Mouse (Mus musculus): ENCODE measurements around the gene Hk1.

Hk1 gene

DNA sequence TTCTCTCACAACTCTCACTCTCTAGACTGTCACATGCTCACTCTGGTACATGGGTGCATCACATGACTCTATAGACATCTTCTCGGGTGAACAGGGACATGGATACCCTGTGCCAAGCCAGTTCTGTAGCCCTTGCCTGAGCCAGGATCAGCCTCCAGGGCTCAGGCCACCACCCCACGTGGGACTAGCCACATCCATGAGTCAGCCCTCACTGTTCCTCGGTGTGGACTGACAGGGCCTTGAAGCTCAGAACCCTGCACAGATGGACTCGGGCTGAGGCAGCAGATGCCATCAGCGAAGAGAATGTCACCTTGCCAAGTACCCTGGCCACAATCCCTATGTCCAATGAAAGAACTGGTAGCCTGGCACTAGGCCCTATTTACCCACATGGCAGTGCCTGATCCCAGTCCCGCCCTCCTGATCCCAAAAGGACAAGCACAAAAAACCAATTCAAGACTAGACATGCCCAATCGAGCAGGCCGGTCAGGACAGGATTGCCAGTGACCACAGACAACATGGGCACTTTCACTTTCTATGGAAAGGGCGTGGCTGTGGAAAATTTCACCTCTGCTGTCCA is 59.2 kb downstream of the Hk1 start:
- no peak for DNase-seq (ENCODE audit: low spot score)

- DNase-seq (ENCODE audit: low spot score): no peak
Observed at GRCm38 (mm10) chr10:62319154-62319553, 60.6 kb downstream of the Hk1 start.

GRCm38 (mm10) chr10:62316467-62316866 is 63.2 kb downstream of the Hk1 start:
- no peak for DNase-seq (ENCODE audit: low spot score)

GRCm38 (mm10) chr10:62313885-62314424 is 65.8 kb downstream of the Hk1 start:
- no peak for DNase-seq (ENCODE audit: low spot score)

GRCm38 (mm10) chr10:62313140-62313539 is 66.6 kb downstream of the Hk1 start:
- DNase-seq (ENCODE audit: low spot score): no peak

GRCm38 (mm10) chr10:62311464-62311863 is 68.2 kb downstream of the Hk1 start:
- no peak for DNase-seq (ENCODE audit: low spot score)

- no peak for DNase-seq (ENCODE audit: low spot score)
Observed at GRCm38 (mm10) chr10:62310259-62311039, 69.3 kb downstream of the Hk1 start.

DNA sequence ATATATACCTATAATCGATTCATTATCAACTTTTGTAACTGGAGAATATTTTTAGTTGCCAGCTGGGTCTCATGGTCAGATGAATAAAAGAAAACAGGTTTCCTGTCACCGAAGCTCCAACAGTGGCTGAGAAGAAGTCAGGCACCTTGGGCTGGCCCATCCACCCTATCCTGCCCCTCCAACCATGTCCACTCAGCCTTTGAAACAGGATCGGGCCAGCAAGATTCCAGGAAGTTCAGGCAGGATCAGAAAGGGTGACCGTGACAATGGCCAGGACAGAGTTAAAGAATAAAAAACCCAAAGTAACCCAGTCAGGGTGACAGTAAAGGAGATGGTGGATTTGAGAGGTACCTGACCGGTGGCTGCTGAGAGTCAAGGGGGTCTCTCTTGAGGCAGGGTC is 70.1 kb downstream of the Hk1 start:
- no peak for DNase-seq (ENCODE audit: low spot score)

DNA sequence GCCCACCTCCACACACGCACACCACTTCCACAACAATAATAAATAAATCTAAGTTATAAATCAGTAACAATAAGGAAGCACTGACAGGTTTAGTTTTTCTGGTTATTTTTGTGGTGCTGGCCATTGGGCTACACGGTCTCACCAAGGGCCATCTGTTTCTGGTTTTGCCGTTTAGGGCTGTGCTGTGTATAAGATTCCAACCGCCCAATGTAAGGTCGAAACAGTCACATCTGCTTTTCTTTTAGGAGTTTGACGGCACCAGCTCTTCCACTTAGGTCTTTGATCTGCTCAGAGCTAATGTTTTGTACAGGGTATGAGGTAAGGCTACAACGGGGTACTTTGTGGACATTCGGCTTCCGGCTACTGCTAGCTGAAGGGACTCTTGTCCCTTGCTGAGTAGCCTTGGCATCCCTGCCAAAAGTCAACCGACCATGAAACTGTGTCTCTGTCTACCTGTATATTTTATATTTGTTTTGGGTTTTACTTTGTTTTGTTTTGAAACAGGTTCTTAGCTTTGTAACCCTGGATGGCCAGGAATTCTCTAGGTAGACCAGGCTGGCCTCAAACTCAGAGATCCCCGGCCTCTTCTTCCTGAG is 70.7 kb downstream of the Hk1 start:
- DNase-seq (ENCODE audit: low spot score): no peak

- no peak for DNase-seq (ENCODE audit: low spot score)
Observed at GRCm38 (mm10) chr10:62306483-62306882, 73.2 kb downstream of the Hk1 start.

DNA sequence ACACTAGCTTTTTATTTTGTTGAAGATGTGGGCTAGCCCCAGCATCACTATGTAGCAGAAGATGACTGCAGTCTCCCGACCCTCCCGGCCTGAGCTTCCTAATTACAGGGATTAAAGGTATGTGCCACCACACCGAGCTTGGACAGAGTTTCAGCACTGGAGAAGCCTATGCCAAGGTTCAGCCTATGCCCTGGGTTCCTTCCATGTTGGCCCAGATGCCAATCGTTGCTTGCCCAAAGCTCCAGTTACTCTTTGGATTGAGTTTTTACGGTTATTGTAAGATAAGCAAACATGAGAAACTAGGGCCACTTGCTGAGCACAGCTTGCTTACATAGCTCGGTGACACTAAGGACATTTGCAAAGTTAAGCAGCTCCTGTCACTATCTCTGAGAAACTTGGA is 74.6 kb downstream of the Hk1 start:
- no peak for DNase-seq (ENCODE audit: low spot score)

DNA sequence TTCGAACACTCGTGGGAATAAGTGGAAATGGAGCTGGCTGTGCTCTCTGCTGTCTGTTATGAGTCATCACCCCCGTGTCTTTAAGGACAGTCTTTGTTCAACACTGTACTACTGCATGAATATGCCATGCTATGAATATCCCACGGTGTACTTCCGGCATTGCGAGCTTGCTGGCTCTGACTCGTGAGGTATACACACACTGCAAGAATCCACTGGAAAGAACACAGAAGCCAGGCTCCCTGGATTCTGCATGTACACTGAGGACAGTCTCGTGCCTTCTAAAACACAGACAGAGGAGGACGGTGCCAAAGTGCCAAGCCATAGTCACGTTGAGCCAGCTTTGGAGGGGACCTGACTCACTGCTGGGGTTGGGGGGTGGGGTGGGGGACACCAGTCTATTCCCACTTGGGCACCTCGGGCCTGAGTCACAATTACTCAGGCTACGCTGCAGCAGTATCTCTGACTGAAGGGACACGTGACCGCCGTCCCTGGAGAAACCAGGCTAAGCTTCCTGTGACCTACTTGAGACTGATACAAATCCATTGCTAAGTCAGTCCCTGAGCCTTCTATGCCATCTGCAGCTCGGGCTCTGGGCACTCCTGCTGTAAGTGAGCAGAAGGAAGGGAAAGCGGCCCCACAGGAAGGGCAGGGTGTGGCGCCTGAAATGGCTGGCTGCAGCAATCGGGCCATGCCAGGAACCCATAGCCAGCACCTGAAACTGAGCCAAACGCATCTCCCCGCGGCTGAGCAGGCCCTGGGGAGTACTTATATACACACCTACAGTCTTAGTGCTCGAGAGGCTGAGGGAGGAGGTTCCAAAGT is 79.5 kb downstream of the Hk1 start:
- DNase-seq (ENCODE audit: low spot score): no peak

- DNase-seq (ENCODE audit: low spot score): no peak
Observed at GRCm38 (mm10) chr10:62296086-62296872, 83.4 kb downstream of the Hk1 start.

DNA sequence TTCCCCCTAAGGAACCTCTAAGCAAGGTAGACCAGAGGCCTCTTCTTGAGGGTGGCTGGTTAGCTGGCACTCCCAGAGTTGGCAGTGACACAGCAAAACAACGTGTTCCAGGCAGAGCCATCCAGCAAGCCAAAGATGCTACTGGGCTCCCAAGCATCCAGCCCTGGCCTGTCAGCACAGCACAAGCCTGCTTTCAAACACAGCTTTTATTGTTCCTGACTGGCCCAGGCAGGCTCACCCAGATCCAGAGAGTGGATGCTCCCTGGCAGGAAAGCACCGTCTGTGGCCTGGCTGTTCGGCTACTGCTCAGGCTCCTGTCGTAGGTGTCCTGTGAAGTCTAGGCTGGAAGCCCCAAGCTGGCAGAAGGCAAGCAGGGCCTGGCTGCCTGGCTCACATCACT is 85.6 kb downstream of the Hk1 start:
- no peak for DNase-seq (ENCODE audit: low spot score)

DNA sequence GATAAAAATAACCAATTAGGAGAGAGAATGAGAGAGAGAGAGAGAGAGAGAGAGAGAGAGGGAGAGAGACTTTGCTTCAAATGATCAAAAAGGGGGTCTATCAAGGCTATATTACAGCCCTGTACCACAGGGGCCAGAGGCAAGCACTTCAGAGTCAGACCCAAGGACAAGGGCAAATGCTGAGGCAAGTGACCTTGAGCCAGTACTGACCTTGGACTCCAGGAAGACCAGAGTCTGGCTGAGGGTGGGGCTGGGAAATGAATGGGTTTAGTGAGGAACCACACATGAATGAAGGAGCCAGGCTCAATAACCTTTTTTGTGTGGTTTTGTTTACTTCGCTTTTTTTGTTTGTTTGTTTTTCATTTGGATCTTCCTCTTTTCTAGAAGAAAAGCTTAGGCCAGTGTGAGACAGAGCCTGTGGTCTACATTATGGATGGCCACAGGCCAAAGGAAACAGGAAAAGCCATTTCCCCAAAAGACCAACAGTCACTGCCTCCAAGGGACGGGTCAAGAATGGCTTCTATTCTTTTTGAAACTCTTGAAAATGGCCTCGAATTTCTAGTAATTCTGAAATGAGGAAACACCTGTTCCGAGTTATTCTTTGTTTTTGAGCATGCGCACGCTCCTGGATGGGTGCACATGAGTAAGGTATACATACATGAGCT is 92.1 kb downstream of the Hk1 start:
- DNase-seq (ENCODE audit: low spot score): no peak

GRCm38 (mm10) chr10:62283206-62283792 is 96.4 kb downstream of the Hk1 start:
- DNase-seq (ENCODE audit: low spot score): no peak

DNA sequence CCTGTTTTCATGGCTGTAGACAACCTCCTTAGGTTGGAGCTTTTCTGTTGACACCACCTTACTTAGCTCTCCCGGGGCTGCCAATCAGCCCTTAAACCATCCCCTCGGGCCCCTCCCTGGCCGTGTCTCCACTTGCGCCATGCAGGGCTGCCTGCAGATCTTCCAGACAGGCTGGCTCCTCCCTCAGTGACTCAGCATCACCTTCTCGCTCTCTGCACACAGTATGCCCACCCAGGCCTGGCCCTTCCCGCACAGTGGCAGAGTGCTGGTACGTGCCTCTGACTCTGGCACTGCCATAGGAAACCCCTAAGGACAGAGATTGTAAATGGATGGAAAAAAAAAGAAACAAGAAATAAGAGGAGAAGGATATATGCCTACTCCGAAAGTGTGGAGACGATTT is 96.9 kb downstream of the Hk1 start:
- DNase-seq (ENCODE audit: low spot score): no peak

- DNase-seq (ENCODE audit: low spot score): no peak
Observed at GRCm38 (mm10) chr10:62279671-62280070, 100.0 kb downstream of the Hk1 start.

GRCm38 (mm10) chr10:62279066-62279465 is 100.6 kb downstream of the Hk1 start:
- DNase-seq (ENCODE audit: low spot score): no peak

GRCm38 (mm10) chr10:62277499-62278293 is 102.0 kb downstream of the Hk1 start:
- no peak for DNase-seq (ENCODE audit: low spot score)

All from spleen, adult 12 weeks (tissue).